Mouse (Mus musculus) G1E (cell line): Measurements from ENCODE around the gene Taf4.

ENCODE experiments used
- CTCF ChIP-seq: IDR thresholded peaks from 2 replicates; pipeline ENCODE4 v1.5.1; 2012; ENCODE audit warnings: low read depth, low read length, inconsistent platforms, mixed read lengths
- GATA1 ChIP-seq: IDR thresholded peaks from 2 replicates; pipeline ENCODE4 v1.6.1; 2012; ENCODE audit warnings: borderline replicate concordance, low read length, inconsistent platforms, mixed read lengths
- GATA2 ChIP-seq: IDR thresholded peaks from 2 replicates; pipeline ENCODE4 v1.6.1; 2012; ENCODE audit warnings: low read depth, low read length, inconsistent platforms, borderline replicate concordance
- POLR2AphosphoS5 ChIP-seq: IDR thresholded peaks from 2 replicates; pipeline ENCODE4 v1.6.1; 2012; ENCODE audit warnings: low read depth, low read length, inconsistent platforms; ENCODE audit not compliant: insufficient replicate concordance
- TAL1 ChIP-seq: conservative IDR thresholded peaks from 2 replicates; pipeline ENCODE4 v1.6.1; 2012; ENCODE audit warnings: low read depth, low read length, inconsistent platforms, mixed read lengths

GRCm38 (mm10) chr2:180022751-180023150 lies 46.3 kb upstream of the Taf4 start:
- TF ChIP-seq GATA1 = no peak
- TF ChIP-seq CTCF = no peak
- no peak for TF ChIP-seq TAL1
- no peak for TF ChIP-seq POLR2AphosphoS5
- TF ChIP-seq GATA2 = no peak
